Mouse (Mus musculus): Measurements from ENCODE around the gene Tgfb1i1.

- no peak for TF ChIP-seq CTCF (conservative IDR thresholded peaks at IDR 0.05; ENCODE audit: insufficient read depth, insufficient read length, low read depth, low read length)
- no peak for TF ChIP-seq POLR2A (IDR thresholded peaks at IDR 0.05; ENCODE audit: low read depth, low read length)
Observed at GRCm38 (mm10) chr7:128302151-128302550, 55.5 kb downstream of the Tgfb1i1 start.
